Mouse (Mus musculus): ENCODE results near the gene Frzb. TPM values are rescaled to one million over a fixed set of nuclear protein-coding genes. Genes with fewer than 3 reads are reported as not detected.

The Frzb gene
- polyA plus RNA-seq, 1 experiment from 2014 or later = 0.87 TPM

DNA sequence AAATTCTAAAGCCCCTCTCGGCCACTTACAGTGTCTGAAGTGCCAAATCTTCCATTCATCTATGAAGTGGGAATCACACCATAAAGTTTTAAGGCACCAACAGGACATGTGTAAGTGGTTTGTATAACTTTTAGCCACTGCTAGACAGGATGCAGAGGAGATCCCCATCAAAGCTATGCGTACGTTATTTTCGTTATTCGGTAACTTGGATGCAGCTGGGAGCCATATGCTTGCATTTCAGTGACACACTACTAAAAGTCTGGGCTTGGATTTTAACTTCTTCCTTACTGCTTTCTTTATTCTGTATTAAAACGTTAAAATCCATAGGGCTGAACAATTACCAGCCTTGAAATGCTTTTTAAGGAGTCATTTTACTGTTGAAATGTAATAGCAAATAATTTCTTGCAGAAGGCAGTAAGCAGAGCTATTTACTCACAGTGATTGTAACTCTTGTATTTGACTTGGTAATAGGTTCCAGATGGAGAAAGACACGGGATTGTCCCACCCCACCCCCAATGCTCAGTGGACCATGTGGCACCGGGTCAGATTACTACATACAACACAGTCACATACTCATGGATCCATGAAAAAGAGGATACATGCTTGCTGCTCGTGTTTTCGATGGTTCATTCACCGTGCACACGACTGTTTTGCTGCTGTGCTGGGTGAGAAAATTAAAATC, 37.4 kb downstream of the Frzb start:
- Histone ChIP-seq H3K4me2 (ENCODE audit: low read depth, low read length) (no peak overlapping the region), H3K27ac (ENCODE audit: low read length) (no peak overlapping the region), H3K36me3 (ENCODE audit: control insufficient read depth, insufficient read depth) (no peaks in the 10 kb centered on the region), H3K9me3 (replicated peaks; ENCODE audit: control insufficient read depth, low read length) (no peaks in the 10 kb centered on the region), H3K4me1 (ENCODE audit: control insufficient read depth, low read depth, low read length) (no peaks in the 10 kb centered on the region), H3K27me3 (ENCODE audit: control insufficient read depth, insufficient read depth, low read depth, low read length) (no peaks in the 10 kb centered on the region), H3K9ac (ENCODE audit: low read depth, low read length) (no peak overlapping the region), H3K4me3 (ENCODE audit: low read depth, low read length) (no peak overlapping the region)
- 68% methylated on average over 12 of the region's 12 CpGs for WGBS (ENCODE audit: insufficient replicate concordance)
- no peak for ATAC-seq (ENCODE audit: low read depth)

DNA sequence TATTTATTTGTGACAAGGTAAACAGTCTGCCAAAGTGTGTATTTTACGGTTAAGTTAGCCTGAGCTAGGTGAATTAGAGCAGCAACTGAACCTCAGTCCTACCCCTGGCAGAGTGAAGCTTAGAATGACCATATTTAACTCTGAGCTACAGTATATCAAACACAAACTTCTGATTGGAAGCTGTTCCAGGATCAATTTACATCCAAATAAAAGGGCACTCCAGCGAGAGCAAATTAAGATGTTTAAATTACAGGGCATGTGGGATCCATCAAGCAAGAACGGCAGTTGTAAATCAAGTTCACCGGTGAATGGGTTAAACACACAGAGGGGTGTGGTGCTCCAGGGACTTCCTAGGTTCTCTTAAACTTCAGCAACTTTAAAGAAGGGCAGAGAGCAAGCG, 42.7 kb downstream of the Frzb start:
- WGBS (ENCODE audit: insufficient replicate concordance) = 33% methylated on average over 5 of the region's 5 CpGs
- no peak overlapping the region for H3K9ac ChIP-seq (ENCODE audit: low read depth, low read length)

DNA sequence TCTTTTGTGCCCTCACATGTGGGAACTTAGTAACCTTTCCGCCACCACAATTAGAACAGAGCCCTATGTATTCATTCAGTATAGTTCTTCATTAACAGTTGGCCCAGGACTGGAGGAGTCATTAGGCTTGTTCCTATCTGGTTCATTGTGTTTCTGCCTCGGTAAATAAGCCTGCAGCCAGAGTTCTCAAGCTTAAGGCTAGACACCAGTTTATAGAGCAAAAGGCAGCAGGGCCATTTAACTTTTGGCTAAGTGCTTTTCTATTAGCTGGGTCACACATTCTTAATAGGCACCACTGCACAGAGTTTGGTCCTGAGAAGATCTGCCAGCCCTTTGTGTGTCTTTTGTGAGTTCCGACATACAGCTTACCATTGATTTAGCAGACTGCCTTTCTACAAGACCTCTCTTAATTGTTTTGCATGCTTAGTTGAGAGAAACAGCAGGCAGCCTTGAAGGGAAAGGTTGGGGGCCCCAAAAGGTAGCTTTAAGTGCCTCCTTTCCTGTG, 48.8 kb downstream of the Frzb start:
- no peak for ATAC-seq (ENCODE audit: low read depth)
- Histone ChIP-seq H3K4me3 (ENCODE audit: low read depth, low read length) (no peak overlapping the region), H3K36me3 (ENCODE audit: control insufficient read depth, insufficient read depth) (no peaks in the 10 kb centered on the region), H3K9me3 (replicated peaks; ENCODE audit: control insufficient read depth, low read length) (no peaks in the 10 kb centered on the region), H3K4me1 (ENCODE audit: control insufficient read depth, low read depth, low read length) (no peaks in the 10 kb centered on the region), H3K27ac (ENCODE audit: low read length) (no peak overlapping the region), H3K27me3 (ENCODE audit: control insufficient read depth, insufficient read depth, low read depth, low read length) (no peaks in the 10 kb centered on the region), H3K9ac (ENCODE audit: low read depth, low read length) (no peak overlapping the region), H3K4me2 (ENCODE audit: low read depth, low read length) (no peak overlapping the region)
- WGBS (ENCODE audit: insufficient replicate concordance) = 36% methylated on average over 3 of the region's 3 CpGs

More for the DNA sequence above, 42.7 kb downstream of the Frzb start:
- H3K4me1 ChIP-seq (ENCODE audit: control insufficient read depth, low read depth, low read length) = no peaks in the 10 kb centered on the region
- H3K27me3 ChIP-seq (ENCODE audit: control insufficient read depth, insufficient read depth, low read depth, low read length) = no peaks in the 10 kb centered on the region
- no peak for ATAC-seq (ENCODE audit: low read depth)
- no peaks in the 10 kb centered on the region for H3K36me3 ChIP-seq (ENCODE audit: control insufficient read depth, insufficient read depth)
- no peak overlapping the region for H3K27ac ChIP-seq (ENCODE audit: low read length)
- H3K4me2 ChIP-seq (ENCODE audit: low read depth, low read length) = no peak overlapping the region
- no peaks in the 10 kb centered on the region for H3K9me3 ChIP-seq (replicated peaks; ENCODE audit: control insufficient read depth, low read length)
- no peak overlapping the region for H3K4me3 ChIP-seq (ENCODE audit: low read depth, low read length)

DNA sequence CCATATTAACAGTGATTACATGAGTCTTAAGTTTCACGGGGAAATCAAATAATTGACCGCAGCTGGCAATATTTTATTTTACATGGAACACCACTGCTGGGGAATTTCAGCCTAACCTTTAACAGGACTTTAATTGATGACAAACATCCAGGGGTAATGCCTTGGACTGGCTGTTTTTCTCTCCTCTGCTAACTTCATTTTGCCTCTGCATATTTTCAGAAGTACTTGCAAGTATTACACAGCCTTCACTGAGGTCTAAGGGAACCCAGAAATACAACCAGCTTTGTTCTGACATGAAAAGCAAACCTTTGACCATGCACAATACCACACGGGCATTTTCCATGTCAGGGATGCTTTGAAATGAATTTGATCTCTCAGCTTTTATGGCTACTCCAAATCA, 50.6 kb downstream of the Frzb start:
- Histone ChIP-seq H3K36me3 (ENCODE audit: control insufficient read depth, insufficient read depth) (no peaks in the 10 kb centered on the region), H3K4me1 (ENCODE audit: control insufficient read depth, low read depth, low read length) (no peaks in the 10 kb centered on the region), H3K9ac (ENCODE audit: low read depth, low read length) (no peak overlapping the region), H3K4me3 (ENCODE audit: low read depth, low read length) (no peak overlapping the region), H3K27me3 (ENCODE audit: control insufficient read depth, insufficient read depth, low read depth, low read length) (no peaks in the 10 kb centered on the region), H3K4me2 (ENCODE audit: low read depth, low read length) (no peak overlapping the region), H3K27ac (ENCODE audit: low read length) (no peak overlapping the region), H3K9me3 (replicated peaks; ENCODE audit: control insufficient read depth, low read length) (no peaks in the 10 kb centered on the region)
- no peak for ATAC-seq (ENCODE audit: low read depth)
- 58% methylated on average over 3 of the region's 3 CpGs for WGBS (ENCODE audit: insufficient replicate concordance)

DNA sequence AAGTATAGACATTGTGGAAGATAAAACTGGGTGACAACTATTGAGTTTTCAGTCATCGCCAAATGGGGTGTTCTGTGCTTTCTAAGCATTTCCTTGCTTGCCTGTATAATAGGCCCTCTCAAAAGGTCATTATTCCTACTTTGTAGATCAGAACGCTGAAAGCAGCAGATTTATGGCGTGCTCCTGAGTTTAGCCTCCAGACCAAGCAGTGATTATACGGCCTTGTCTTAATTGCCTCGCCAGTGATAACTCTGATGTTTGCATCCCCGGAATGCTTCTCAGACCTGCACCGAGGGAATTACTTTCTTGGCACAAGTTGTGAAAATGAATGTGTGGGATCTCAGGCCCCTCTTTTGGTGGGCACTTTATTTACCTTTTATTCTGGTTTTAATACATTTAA, 51.4 kb downstream of the Frzb start:
- no peaks in the 10 kb centered on the region for H3K27me3 ChIP-seq (ENCODE audit: control insufficient read depth, insufficient read depth, low read depth, low read length)
- no peaks in the 10 kb centered on the region for H3K9me3 ChIP-seq (replicated peaks; ENCODE audit: control insufficient read depth, low read length)
- H3K4me1 ChIP-seq (ENCODE audit: control insufficient read depth, low read depth, low read length) = no peaks in the 10 kb centered on the region
- H3K4me2 ChIP-seq (ENCODE audit: low read depth, low read length) = no peak overlapping the region
- ATAC-seq (ENCODE audit: low read depth) = no peak
- H3K4me3 ChIP-seq (ENCODE audit: low read depth, low read length) = no peak overlapping the region
- no peak overlapping the region for H3K9ac ChIP-seq (ENCODE audit: low read depth, low read length)
- WGBS (ENCODE audit: insufficient replicate concordance) = 48% methylated on average over 7 of the region's 7 CpGs
- H3K27ac ChIP-seq (ENCODE audit: low read length) = no peak overlapping the region
- no peaks in the 10 kb centered on the region for H3K36me3 ChIP-seq (ENCODE audit: control insufficient read depth, insufficient read depth)

DNA sequence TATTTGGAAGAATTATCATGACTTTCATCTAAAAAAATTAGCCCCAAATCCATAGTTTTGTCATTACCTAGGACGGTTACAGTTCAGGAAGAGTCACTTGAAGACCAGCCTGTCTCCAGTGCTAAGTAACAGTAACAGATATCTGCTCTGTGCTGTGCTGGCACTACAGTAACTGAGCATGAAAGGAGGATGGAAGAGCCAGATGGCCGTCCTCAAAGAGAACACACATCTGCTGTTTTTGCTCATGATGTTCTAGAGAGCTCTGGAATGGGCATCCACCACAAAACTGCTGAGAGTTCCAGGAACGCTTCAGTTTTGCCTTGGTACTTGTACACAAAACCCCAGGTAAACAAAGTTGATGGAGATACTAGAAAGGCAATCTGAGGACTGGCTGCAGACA, 59.1 kb downstream of the Frzb start:
- no peaks in the 10 kb centered on the region for H3K27me3 ChIP-seq (ENCODE audit: control insufficient read depth, insufficient read depth, low read depth, low read length)
- H3K4me1 ChIP-seq (ENCODE audit: control insufficient read depth, low read depth, low read length) = no peaks in the 10 kb centered on the region
- no peak overlapping the region for H3K4me3 ChIP-seq (ENCODE audit: low read depth, low read length)
- H3K9ac ChIP-seq (ENCODE audit: low read depth, low read length) = no peak overlapping the region
- 63% methylated on average over 3 of the region's 3 CpGs for WGBS (ENCODE audit: insufficient replicate concordance)
- H3K27ac ChIP-seq (ENCODE audit: low read length) = no peak overlapping the region
- no peak for ATAC-seq (ENCODE audit: low read depth)
- no peaks in the 10 kb centered on the region for H3K9me3 ChIP-seq (replicated peaks; ENCODE audit: control insufficient read depth, low read length)
- no peak overlapping the region for H3K4me2 ChIP-seq (ENCODE audit: low read depth, low read length)
- no peaks in the 10 kb centered on the region for H3K36me3 ChIP-seq (ENCODE audit: control insufficient read depth, insufficient read depth)

DNA sequence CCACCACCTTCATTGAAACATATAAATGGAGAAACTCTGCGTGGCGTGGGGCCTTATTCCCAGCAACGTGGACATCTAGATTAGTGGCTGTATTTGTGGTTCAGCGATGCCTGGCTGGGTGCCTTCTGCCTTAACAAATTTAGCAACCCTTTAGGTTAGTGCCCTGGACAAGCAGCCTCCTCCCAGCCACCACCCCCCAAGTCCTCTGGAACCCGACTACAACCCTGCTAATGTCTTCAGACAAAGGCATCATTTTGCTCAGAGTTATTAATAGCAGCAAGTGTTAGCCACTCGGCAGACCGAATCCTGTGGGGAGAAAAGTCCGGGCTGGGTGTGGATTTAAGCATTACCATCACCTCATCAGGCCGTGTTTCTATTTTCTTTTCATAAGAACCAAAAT, 59.8 kb downstream of the Frzb start:
- H3K9ac ChIP-seq (ENCODE audit: low read depth, low read length) = no peak overlapping the region
- ATAC-seq (ENCODE audit: low read depth) = no peak
- no peak overlapping the region for H3K27ac ChIP-seq (ENCODE audit: low read length)
- no peaks in the 10 kb centered on the region for H3K27me3 ChIP-seq (ENCODE audit: control insufficient read depth, insufficient read depth, low read depth, low read length)
- H3K36me3 ChIP-seq (ENCODE audit: control insufficient read depth, insufficient read depth) = no peaks in the 10 kb centered on the region
- no peaks in the 10 kb centered on the region for H3K9me3 ChIP-seq (replicated peaks; ENCODE audit: control insufficient read depth, low read length)
- H3K4me2 ChIP-seq (ENCODE audit: low read depth, low read length) = no peak overlapping the region
- H3K4me1 ChIP-seq (ENCODE audit: control insufficient read depth, low read depth, low read length) = no peaks in the 10 kb centered on the region
- no peak overlapping the region for H3K4me3 ChIP-seq (ENCODE audit: low read depth, low read length)
- 66% methylated on average over 9 of the region's 9 CpGs for WGBS (ENCODE audit: insufficient replicate concordance)

DNA sequence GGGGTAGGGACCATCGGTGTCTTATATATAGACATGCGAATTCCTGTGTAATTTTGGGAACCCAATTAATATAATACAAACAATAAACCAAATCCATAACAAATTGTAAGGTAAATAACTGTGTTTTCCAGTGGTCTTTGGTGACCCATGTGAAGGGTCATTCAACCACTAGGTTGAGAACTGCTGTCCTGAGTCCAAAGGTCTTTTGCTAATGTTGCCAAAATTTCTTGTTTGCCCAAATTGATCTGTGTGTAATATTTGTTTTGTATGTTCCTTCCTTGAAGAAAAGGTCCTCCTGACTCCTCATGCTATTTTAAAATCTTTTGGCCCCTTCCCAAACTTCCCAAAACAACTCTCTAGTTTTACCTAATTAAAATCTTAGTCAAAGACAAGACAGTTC, 61.2 kb downstream of the Frzb start:
- Histone ChIP-seq H3K9me3 (replicated peaks; ENCODE audit: control insufficient read depth, low read length) (no peaks in the 10 kb centered on the region), H3K27me3 (ENCODE audit: control insufficient read depth, insufficient read depth, low read depth, low read length) (no peaks in the 10 kb centered on the region), H3K27ac (ENCODE audit: low read length) (no peak overlapping the region), H3K36me3 (ENCODE audit: control insufficient read depth, insufficient read depth) (no peaks in the 10 kb centered on the region), H3K4me2 (ENCODE audit: low read depth, low read length) (no peak overlapping the region), H3K9ac (ENCODE audit: low read depth, low read length) (no peak overlapping the region), H3K4me1 (ENCODE audit: control insufficient read depth, low read depth, low read length) (no peaks in the 10 kb centered on the region), H3K4me3 (ENCODE audit: low read depth, low read length) (no peak overlapping the region)
- ATAC-seq (ENCODE audit: low read depth) = no peak
- WGBS (ENCODE audit: insufficient replicate concordance) = 72% methylated on average over 2 of the region's 2 CpGs

DNA sequence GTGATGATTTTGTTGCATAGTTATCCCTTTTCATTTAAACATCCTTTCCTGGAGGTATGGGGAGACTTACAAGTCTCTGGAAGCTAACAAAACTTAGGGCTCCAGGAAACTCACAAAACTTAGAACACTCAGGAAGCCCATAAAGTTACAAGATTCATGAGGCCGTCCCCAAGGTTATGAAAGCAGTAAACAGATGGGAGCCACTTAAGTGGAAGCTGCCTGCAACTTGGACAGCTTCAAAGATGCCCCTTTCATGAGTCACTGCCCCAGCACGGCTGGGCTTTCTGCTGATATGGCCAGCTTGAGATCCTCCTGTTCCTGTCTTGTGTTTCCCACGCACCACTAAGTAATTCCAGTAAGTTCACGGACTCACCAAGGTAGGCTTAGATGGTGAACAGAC, 63.0 kb downstream of the Frzb start:
- no peaks in the 10 kb centered on the region for H3K27me3 ChIP-seq (ENCODE audit: control insufficient read depth, insufficient read depth, low read depth, low read length)
- no peak overlapping the region for H3K9ac ChIP-seq (ENCODE audit: low read depth, low read length)
- no peaks in the 10 kb centered on the region for H3K4me1 ChIP-seq (ENCODE audit: control insufficient read depth, low read depth, low read length)
- no peak overlapping the region for H3K27ac ChIP-seq (ENCODE audit: low read length)
- ATAC-seq (ENCODE audit: low read depth) = no peak
- no peaks in the 10 kb centered on the region for H3K9me3 ChIP-seq (replicated peaks; ENCODE audit: control insufficient read depth, low read length)
- H3K4me3 ChIP-seq (ENCODE audit: low read depth, low read length) = no peak overlapping the region
- no peak overlapping the region for H3K4me2 ChIP-seq (ENCODE audit: low read depth, low read length)
- no peaks in the 10 kb centered on the region for H3K36me3 ChIP-seq (ENCODE audit: control insufficient read depth, insufficient read depth)
- WGBS (ENCODE audit: insufficient replicate concordance) = 38% methylated on average over 4 of the region's 4 CpGs
